Mouse (Mus musculus) embryonic facial prominence, embryonic 14.5 days (tissue): ENCODE measurements around the gene Arl4d. TPM values are rescaled to one million over a fixed set of nuclear protein-coding genes. Genes with fewer than 3 reads are reported as not detected.
"Not testable (repeated sequence)": the region's sequence is repeated elsewhere in the genome, so short reads cannot be mapped to it uniquely, and the experiment has no call there.

Source experiments
- ATAC-seq: fragments of 200-750 bp; cut with Nextera tagmentation; 2 replicates; pipeline ENCODE4 v1.8.0; 2017; ENCODE audit warnings: low read depth, moderate number of reproducible peaks, moderate TSS enrichment
- DNase-seq: peaks from one replicate; pipeline ENCODE4 v3.0.0-alpha.2; 2015; ENCODE audit warnings: low spot score
- H3K27ac ChIP-seq: fragments of 300-500 bp; sonication (generic); replicated peaks from 2 replicates; pipeline ENCODE4 v1.5.1; 2014; ENCODE audit warnings: low read depth, mild to moderate bottlenecking, low read length, moderate library complexity
- H3K27me3 ChIP-seq: fragments of 300-500 bp; sonication (generic); replicated peaks from 2 replicates; pipeline ENCODE4 v1.6.1; 2014; ENCODE audit warnings: low read length; ENCODE audit not compliant: control insufficient read depth, insufficient read depth
- H3K36me3 ChIP-seq: fragments of 300-500 bp; sonication (generic); 2 replicates; pipeline ENCODE4 v1.6.1; 2014; ENCODE audit warnings: low read length, mixed read lengths; ENCODE audit not compliant: control insufficient read depth, insufficient read depth
- H3K4me1 ChIP-seq: fragments of 300-500 bp; sonication (generic); 2 replicates; pipeline ENCODE4 v1.6.1; 2014; ENCODE audit warnings: antibody characterized with exemption, low read length; ENCODE audit not compliant: control insufficient read depth, insufficient read depth
- H3K4me2 ChIP-seq: fragments of 300-500 bp; sonication (generic); 2 replicates; pipeline ENCODE4 v1.6.1; 2014; ENCODE audit warnings: low read depth, mild to moderate bottlenecking, low read length, moderate library complexity, mixed read lengths
- H3K4me3 ChIP-seq: fragments of 300-500 bp; sonication (generic); 2 replicates; pipeline ENCODE4 v1.5.1; 2014; ENCODE audit warnings: low read depth, mild to moderate bottlenecking, low read length
- H3K9ac ChIP-seq: fragments of 300-500 bp; sonication (generic); 2 replicates; pipeline ENCODE4 v1.6.1; 2014; ENCODE audit warnings: low read depth, mild to moderate bottlenecking, low read length, moderate library complexity, mixed read lengths
- H3K9me3 ChIP-seq: fragments of 300-500 bp; sonication (generic); 2 replicates; pipeline ENCODE4 v1.6.1; 2016; ENCODE audit warnings: low read length; ENCODE audit not compliant: control insufficient read depth
- WGBS: fragments of 180-500 bp; shearing (Covaris S2); extraction: QIAGEN DNeasy Blood & Tissue Kit; methylation state at CpG from one replicate; pipeline ENCODE4 v1.1.7; 2014; 5-methylcytosine and 5-hydroxymethylcytosine counted together
- polyA plus RNA-seq: library from polyadenylated mRNA; unstranded; fragments of >200 nt; fragmentation: Nextera tagmentation; extraction: Ambion mirVana; gene quantifications from 2 replicates; pipeline ENCODE4 v1.2.1, GENCODE M21; 2014

Gene Arl4d
- polyA plus RNA-seq, 1 experiment from 2014 or later, result 4.7 TPM

- Histone ChIP-seq H3K4me3 (no peak overlapping the region), H3K4me2 (no peak overlapping the region), H3K27me3 (no peaks in the 10 kb centered on the region), H3K27ac (peak overlapping the region; percentile 23; the same call in 1 of the 2 replicates), H3K4me1 (no peaks in the 10 kb centered on the region), H3K36me3 (no peaks in the 10 kb centered on the region), H3K9ac (no peak overlapping the region), H3K9me3 (no peaks in the 10 kb centered on the region)
- 44% methylated on average over 5 of the region's 5 CpGs for WGBS
- ATAC-seq (no peak), DNase-seq (no peak)
Observed at GRCm38 (mm10) chr11:101642931-101643330, 22.4 kb upstream of the Arl4d start.

- H3K27me3 ChIP-seq, result no peaks in the 10 kb centered on the region
- no peak overlapping the region for H3K9ac ChIP-seq
- no peaks in the 10 kb centered on the region for H3K9me3 ChIP-seq
- no peak overlapping the region for H3K4me2 ChIP-seq
- no peaks in the 10 kb centered on the region for H3K4me1 ChIP-seq
- DNase-seq (no peak), ATAC-seq (no peak)
- H3K4me3 ChIP-seq, result no peak overlapping the region
- 56% methylated on average over 3 of the region's 3 CpGs for WGBS
- H3K36me3 ChIP-seq, result no peaks in the 10 kb centered on the region
- no peak overlapping the region for H3K27ac ChIP-seq
Observed at GRCm38 (mm10) chr11:101644591-101644990, 20.8 kb upstream of the Arl4d start.

GRCm38 (mm10) chr11:101645043-101645410 lies 20.3 kb upstream of the Arl4d start:
- not testable (repeated sequence) for H3K9ac ChIP-seq, H3K36me3 ChIP-seq, H3K27me3 ChIP-seq, H3K4me1 ChIP-seq, H3K27ac ChIP-seq, H3K9me3 ChIP-seq, H3K4me3 ChIP-seq, H3K4me2 ChIP-seq, ATAC-seq, DNase-seq
- under 1% methylated on average over 4 of the region's 4 CpGs for WGBS

- H3K36me3 ChIP-seq, H3K4me1 ChIP-seq, H3K27me3 ChIP-seq, H3K9me3 ChIP-seq: not testable (repeated sequence)
- Histone ChIP-seq H3K4me2 (peak overlapping the region; percentile 46), H3K4me3 (peak overlapping the region; percentile 29), H3K27ac (peak overlapping the region; percentile 91), H3K9ac (peak overlapping the region; percentile 64)
- DNase-seq (peak; percentile 91), ATAC-seq (peak; percentile 84)
- under 1% methylated on average over 41 of the region's 56 CpGs for WGBS
Observed at GRCm38 (mm10) chr11:101645411-101646282, 19.7 kb upstream of the Arl4d start.

GRCm38 (mm10) chr11:101646283-101646794 lies 19.0 kb upstream of the Arl4d start:
- Histone ChIP-seq H3K27ac (peak overlapping the region; percentile 91), H3K9ac (peak overlapping the region; percentile 64), H3K4me3 (peak overlapping the region; percentile 29), H3K4me2 (peak overlapping the region; percentile 46)
- not testable (repeated sequence) for H3K4me1 ChIP-seq, H3K9me3 ChIP-seq, H3K27me3 ChIP-seq, H3K36me3 ChIP-seq, ATAC-seq, DNase-seq
- 10% methylated on average over 15 of the region's 16 CpGs for WGBS

- H3K4me3 ChIP-seq, H3K9ac ChIP-seq, ATAC-seq, H3K4me1 ChIP-seq, H3K9me3 ChIP-seq, DNase-seq, H3K4me2 ChIP-seq, H3K27ac ChIP-seq, H3K36me3 ChIP-seq, H3K27me3 ChIP-seq: not testable (repeated sequence)
- 93% methylated on average over 10 of the region's 10 CpGs for WGBS
Observed at GRCm38 (mm10) chr11:101647093-101647492, 18.2 kb upstream of the Arl4d start.

GRCm38 (mm10) chr11:101656356-101656755 lies 9.0 kb upstream of the Arl4d start:
- DNase-seq, result no peak
- Histone ChIP-seq H3K4me3 (no peak overlapping the region), H3K9me3 (no peaks in the 10 kb centered on the region), H3K4me1 (no peaks in the 10 kb centered on the region), H3K9ac (no peak overlapping the region), H3K36me3 (no peaks in the 10 kb centered on the region), H3K27me3 (no peaks in the 10 kb centered on the region), H3K4me2 (no peak overlapping the region), H3K27ac (no peak overlapping the region)
- no peak for ATAC-seq
- WGBS, result 82% methylated on average over 4 of the region's 4 CpGs

GRCm38 (mm10) chr11:101657528-101657885 lies 7.8 kb upstream of the Arl4d start:
- DNase-seq (no peak), ATAC-seq (peak; percentile 20)
- Histone ChIP-seq H3K27me3 (no peaks in the 10 kb centered on the region), H3K9ac (peak overlapping the region; percentile 61; the same call in 1 of the 2 replicates), H3K36me3 (no peaks in the 10 kb centered on the region), H3K4me3 (peak overlapping the region; percentile 18), H3K27ac (peak overlapping the region; percentile 91), H3K9me3 (no peaks in the 10 kb centered on the region), H3K4me2 (peak overlapping the region; percentile 46), H3K4me1 (no peaks in the 10 kb centered on the region)
- whole genome bisulfite sequencing, result 8% methylated on average over 3 of the region's 3 CpGs
